Comparison of ENCODE assay signal across 8 mouse cellular contexts in genomic region chr3:51388904-51389303, GRCm38 (mm10). TPM values are rescaled to one million over a fixed set of nuclear protein-coding genes. Genes with fewer than 3 reads are reported as not detected.
DNase-seq lines count a peak whose midpoint lies in the region; ATAC-seq and TF ChIP-seq lines count a peak whose summit lies in the region.

No protein-coding gene starts in this region.

- H3K4me2 ChIP-seq in heart, embryonic 12.5 days: peak overlapping the region; percentile 67
- peak overlapping the region; percentile 46 for H3K4me2 ChIP-seq in hindbrain, postnatal 0 days (ENCODE audit: low read depth, low read length)
- peak overlapping the region; percentile 35 for H3K4me2 ChIP-seq in midbrain, embryonic 14.5 days (ENCODE audit: low read length)

- H3K9ac ChIP-seq in heart, embryonic 12.5 days: peak overlapping the region; percentile 37; the same call in 1 of the 2 replicates
- 0 out of 2 replicates have a peak overlapping the region, but pooled peaks have one; percentile 17 for H3K9ac ChIP-seq in hindbrain, postnatal 0 days (replicated peaks; ENCODE audit: low read length)
- no peak overlapping the region; the same call in 1 of the 2 replicates for H3K9ac ChIP-seq in midbrain, embryonic 14.5 days (replicated peaks; ENCODE audit: low read length)

- 0 out of 2 replicates have a peak, but pooled peaks have one; percentile 68 for ATAC-seq in heart, embryonic 12.5 days (ENCODE audit: insufficient number of reproducible peaks, low FRiP score)
- ATAC-seq in hindbrain, postnatal 0 days: peak; percentile 41
- ATAC-seq in midbrain, embryonic 14.5 days (ENCODE audit: low FRiP score, low TSS enrichment): no peak

- H3K27ac ChIP-seq in heart, embryonic 12.5 days (ENCODE audit: poor library complexity, severe bottlenecking): no peak overlapping the region
- no peak overlapping the region for H3K27ac ChIP-seq in hindbrain, postnatal 0 days
- H3K27ac ChIP-seq in midbrain, embryonic 14.5 days (replicated peaks; ENCODE audit: low read depth, low read length): no peak overlapping the region
- no peak overlapping the region for H3K27ac ChIP-seq in gastrocnemius, adult 2 months

- intact Hi-C loops in heart, postnatal 36 days (cut with DNase I): no loop called here
- intact Hi-C loops in gastrocnemius, adult 2 months (cut with DNase I): no loop called here

- no peaks in the 10 kb centered on the region for H3K9me3 ChIP-seq in heart, embryonic 12.5 days (replicated peaks)
- no peaks in the 10 kb centered on the region for H3K9me3 ChIP-seq in hindbrain, postnatal 0 days (ENCODE audit: low read length)
- H3K9me3 ChIP-seq in midbrain, embryonic 14.5 days (ENCODE audit: control insufficient read depth, low read length): no peaks in the 10 kb centered on the region

- no peak for DNase-seq in heart, postnatal 36 days
- DNase-seq in embryo, embryonic 11 days: peak; percentile 57
- DNase-seq in hindbrain, postnatal 0 days (ENCODE audit: low spot score): peak; percentile 18
- peak; percentile 29 for DNase-seq in midbrain, embryonic 14.5 days
- DNase-seq in right cerebral cortex, postnatal 14 days: no peak
- DNase-seq in gastrocnemius, postnatal 25 days: no peak
- DNase-seq in gastrocnemius, adult 2 months: no peak

- no peaks in the 10 kb centered on the region for H3K36me3 ChIP-seq in heart, embryonic 12.5 days
- no peaks in the 10 kb centered on the region for H3K36me3 ChIP-seq in hindbrain, postnatal 0 days (ENCODE audit: insufficient read depth, low read length)
- no peaks in the 10 kb centered on the region for H3K36me3 ChIP-seq in midbrain, embryonic 14.5 days (ENCODE audit: control insufficient read depth, insufficient read depth, low read length)

- H3K4me1 ChIP-seq in heart, embryonic 12.5 days (replicated peaks): peaks cover 9% of the 10 kb centered on the region
- peaks cover 4% of the 10 kb centered on the region; the same call in 1 of the 2 replicates for H3K4me1 ChIP-seq in hindbrain, postnatal 0 days (ENCODE audit: insufficient read depth, low read length)
- H3K4me1 ChIP-seq in midbrain, embryonic 14.5 days (ENCODE audit: control insufficient read depth, insufficient read depth, low read length): no peaks in the 10 kb centered on the region

- peak overlapping the region; percentile 24 for H3K4me3 ChIP-seq in heart, embryonic 12.5 days
- peak overlapping the region; percentile 18 for H3K4me3 ChIP-seq in hindbrain, postnatal 0 days (ENCODE audit: low read length)
- H3K4me3 ChIP-seq in midbrain, embryonic 14.5 days (replicated peaks; ENCODE audit: low read depth, low read length): no peak overlapping the region
- no peak overlapping the region for H3K4me3 ChIP-seq in gastrocnemius, adult 2 months

- H3K27me3 ChIP-seq in heart, embryonic 12.5 days (replicated peaks): no peaks in the 10 kb centered on the region
- no peaks in the 10 kb centered on the region for H3K27me3 ChIP-seq in hindbrain, postnatal 0 days (ENCODE audit: insufficient read depth, low read length)
- no peaks in the 10 kb centered on the region for H3K27me3 ChIP-seq in midbrain, embryonic 14.5 days (ENCODE audit: control insufficient read depth, insufficient read depth, low read length)

- TF ChIP-seq CTCF in hindbrain, postnatal 0 days (IDR thresholded peaks at IDR 0.05; ENCODE audit: low read depth): no peak
- no peak for TF ChIP-seq CTCF in gastrocnemius, adult 2 months (IDR thresholded peaks at IDR 0.05)

- under 1% methylated on average over 13 of the region's 13 CpGs for WGBS in heart, embryonic 12.5 days
- WGBS in hindbrain, postnatal 0 days: 13% methylated on average over 13 of the region's 13 CpGs
- WGBS in midbrain, embryonic 14.5 days: 12% methylated on average over 13 of the region's 13 CpGs

RNA-seq across cellular contexts. Expression of gene Mgarp, which starts 7.6 kb away (rescaled TPM):
- 14.0 and 14.5 TPM in 2 replicates for polyA plus RNA-seq in heart, embryonic 12.5 days (2016; fragmentation: Nextera tagmentation; extraction: Ambion mirVana)
- total RNA-seq in heart, postnatal 36 days (2021): under 1 TPM in 1 of 2 experiments, not detected in 1; 0.33 TPM
- 2.8 and 3.1 TPM in 2 replicates for total RNA-seq in hindbrain, postnatal 0 days (2014; rRNA removed)
- 2.1 and 3.2 TPM in 2 replicates for polyA plus RNA-seq in hindbrain, postnatal 0 days (2015; fragmentation: Nextera tagmentation; extraction: Ambion mirVana)
- polyA plus RNA-seq in midbrain, embryonic 14.5 days (2014; fragmentation: Nextera tagmentation; extraction: Ambion mirVana): 2.6 and 4.6 TPM in 2 replicates
- total RNA-seq in gastrocnemius, postnatal 25 days (2021): not detected
- not detected for total RNA-seq in gastrocnemius, adult 2 months (2021)

RNA-seq across cellular contexts. Expression of gene Ndufc1, which starts 19.9 kb away (rescaled TPM):
- 1,439 and 1,474 TPM in 2 replicates for polyA plus RNA-seq in heart, embryonic 12.5 days (2016; fragmentation: Nextera tagmentation; extraction: Ambion mirVana)
- total RNA-seq in heart, postnatal 36 days (2021): 1,000 to 10,000 TPM; 1,613 to 1,736 TPM
- 33.4 and 35.0 TPM in 2 replicates for total RNA-seq in hindbrain, postnatal 0 days (2014; rRNA removed)
- polyA plus RNA-seq in hindbrain, postnatal 0 days (2015; fragmentation: Nextera tagmentation; extraction: Ambion mirVana): 1,023 and 1,091 TPM in 2 replicates
- 796 and 925 TPM in 2 replicates for polyA plus RNA-seq in midbrain, embryonic 14.5 days (2014; fragmentation: Nextera tagmentation; extraction: Ambion mirVana)
- 1,000 to 10,000 TPM; 1,156 to 1,193 TPM for total RNA-seq in gastrocnemius, postnatal 25 days (2021)
- total RNA-seq in gastrocnemius, adult 2 months (2021): 1,000 to 10,000 TPM; 1,007 to 1,209 TPM

RNA-seq across cellular contexts. Expression of gene Naa15, which starts 26.0 kb away (rescaled TPM):
- polyA plus RNA-seq in heart, embryonic 12.5 days (2016; fragmentation: Nextera tagmentation; extraction: Ambion mirVana): 49.1 and 50.4 TPM in 2 replicates
- 10 to 100 TPM; 42.8 to 48.4 TPM for total RNA-seq in heart, postnatal 36 days (2021)
- 20.4 and 22.5 TPM in 2 replicates for total RNA-seq in hindbrain, postnatal 0 days (2014; rRNA removed)
- 35.0 and 36.5 TPM in 2 replicates for polyA plus RNA-seq in hindbrain, postnatal 0 days (2015; fragmentation: Nextera tagmentation; extraction: Ambion mirVana)
- 37.9 and 41.5 TPM in 2 replicates for polyA plus RNA-seq in midbrain, embryonic 14.5 days (2014; fragmentation: Nextera tagmentation; extraction: Ambion mirVana)
- 10 to 100 TPM; 39.6 to 48.4 TPM for total RNA-seq in gastrocnemius, postnatal 25 days (2021)
- total RNA-seq in gastrocnemius, adult 2 months (2021): 10 to 100 TPM; 44.5 to 50.0 TPM

RNA-seq across cellular contexts. Expression of gene Elf2, which starts 48.4 kb away (rescaled TPM):
- 45.5 and 57.7 TPM in 2 replicates for polyA plus RNA-seq in heart, embryonic 12.5 days (2016; fragmentation: Nextera tagmentation; extraction: Ambion mirVana)
- total RNA-seq in heart, postnatal 36 days (2021): 10 to 100 TPM; 53.8 to 62.2 TPM
- 47.8 and 56.2 TPM in 2 replicates for total RNA-seq in hindbrain, postnatal 0 days (2014; rRNA removed)
- 31.2 and 32.6 TPM in 2 replicates for polyA plus RNA-seq in hindbrain, postnatal 0 days (2015; fragmentation: Nextera tagmentation; extraction: Ambion mirVana)
- 28.6 and 37.3 TPM in 2 replicates for polyA plus RNA-seq in midbrain, embryonic 14.5 days (2014; fragmentation: Nextera tagmentation; extraction: Ambion mirVana)
- total RNA-seq in gastrocnemius, postnatal 25 days (2021): 10 to 100 TPM; 44.3 to 46.1 TPM
- 10 to 100 TPM; 50.7 to 53.2 TPM for total RNA-seq in gastrocnemius, adult 2 months (2021)

Comparison
In these comparisons a context has a peak if more than half of its experiments do, and no peak if none do; other contexts are left out.
1. H3K4me3 ChIP-seq: peak in heart, embryonic 12.5 days (single experiment) and hindbrain, postnatal 0 days (single experiment); none in midbrain, embryonic 14.5 days (single experiment) and gastrocnemius, adult 2 months (single experiment).
2. DNase-seq: peak in embryo, embryonic 11 days (single experiment), hindbrain, postnatal 0 days (single experiment) and midbrain, embryonic 14.5 days (single experiment); none in heart, postnatal 36 days (0 of 2), right cerebral cortex, postnatal 14 days (single experiment), gastrocnemius, postnatal 25 days (single experiment) and gastrocnemius, adult 2 months (single experiment).
3. RNA of gene Ndufc1, which starts 19.9 kb away (total RNA-seq): 1,613 to 1,736 TPM in heart, postnatal 36 days, 1,007 to 1,209 TPM in gastrocnemius, adult 2 months and 1,156 to 1,193 TPM in gastrocnemius, postnatal 25 days; 33.4 to 35.0 TPM in hindbrain, postnatal 0 days; every median in the first group is over 10 times any median in the second.
4. Peak in every context shown above with its lines, with median percentiles within 50 percentile points of each other: H3K4me2 ChIP-seq.